Mouse (Mus musculus) A20 (cell line): ENCODE measurements around the gene Dnase1l1.
A peak's percentile ranks its signal among the peaks of the same experiment; 100 is the strongest.

Experiments used
- DNase-seq: peaks from one replicate; pipeline ENCODE4 v3.0.0-alpha.2; 2011; ENCODE audit warnings: low read depth, low spot score

Gene Dnase1l1

DNA sequence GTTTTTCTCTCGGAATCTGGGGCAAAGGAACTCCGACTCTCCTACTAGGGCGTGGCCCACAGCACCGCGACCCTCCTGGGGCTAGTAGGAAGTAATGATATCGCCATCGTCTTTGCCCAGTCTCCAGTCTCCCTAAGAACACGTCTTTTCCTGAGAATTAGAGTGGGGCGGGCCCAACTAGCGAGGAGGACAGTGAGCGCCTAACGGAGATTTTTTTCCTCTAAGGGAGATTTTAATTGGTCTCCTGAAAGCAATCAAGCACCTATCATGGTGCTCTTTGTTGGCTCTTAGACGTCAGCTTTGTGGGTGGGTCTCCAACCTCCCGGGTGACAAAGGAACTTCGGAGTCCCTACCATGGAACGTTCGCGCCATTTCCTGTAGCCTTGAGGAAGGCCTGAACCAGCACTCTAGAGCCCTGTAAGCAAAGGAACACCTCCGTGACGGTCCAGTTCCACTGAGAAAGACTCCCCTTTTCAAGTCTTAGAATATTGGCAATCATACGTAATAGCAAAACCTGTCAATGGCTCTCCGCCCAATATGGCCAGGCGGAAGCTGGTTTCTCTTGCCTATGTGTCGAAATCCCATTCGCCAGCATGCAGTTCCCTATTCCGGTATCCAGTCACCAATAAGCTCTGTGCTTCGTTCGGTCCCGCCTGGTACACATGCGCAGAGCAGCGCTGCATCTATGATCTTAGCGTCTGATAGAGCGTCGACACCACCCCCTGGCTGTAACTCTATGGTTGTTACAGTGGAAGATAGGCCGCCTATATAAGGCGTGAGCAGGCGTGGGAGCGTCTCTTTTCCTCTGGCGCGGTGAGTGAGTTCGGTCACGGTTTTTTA, 11.9 kb downstream of the Dnase1l1 start, which contains the start of gene Rpl10:
Rpl10 (plus strand) TSS at position 751 of the 840 bp plus-strand sequence.
- peak; percentile 95 for DNase-seq

- DNase-seq, result no peak
These were observed 12.4 kb downstream of the Dnase1l1 start for GRCm38 (mm10) chrX:74269736-74270061.

- no peak for DNase-seq
These were observed 24.4 kb downstream of the Dnase1l1 start for GRCm38 (mm10) chrX:74257746-74258145.

DNA sequence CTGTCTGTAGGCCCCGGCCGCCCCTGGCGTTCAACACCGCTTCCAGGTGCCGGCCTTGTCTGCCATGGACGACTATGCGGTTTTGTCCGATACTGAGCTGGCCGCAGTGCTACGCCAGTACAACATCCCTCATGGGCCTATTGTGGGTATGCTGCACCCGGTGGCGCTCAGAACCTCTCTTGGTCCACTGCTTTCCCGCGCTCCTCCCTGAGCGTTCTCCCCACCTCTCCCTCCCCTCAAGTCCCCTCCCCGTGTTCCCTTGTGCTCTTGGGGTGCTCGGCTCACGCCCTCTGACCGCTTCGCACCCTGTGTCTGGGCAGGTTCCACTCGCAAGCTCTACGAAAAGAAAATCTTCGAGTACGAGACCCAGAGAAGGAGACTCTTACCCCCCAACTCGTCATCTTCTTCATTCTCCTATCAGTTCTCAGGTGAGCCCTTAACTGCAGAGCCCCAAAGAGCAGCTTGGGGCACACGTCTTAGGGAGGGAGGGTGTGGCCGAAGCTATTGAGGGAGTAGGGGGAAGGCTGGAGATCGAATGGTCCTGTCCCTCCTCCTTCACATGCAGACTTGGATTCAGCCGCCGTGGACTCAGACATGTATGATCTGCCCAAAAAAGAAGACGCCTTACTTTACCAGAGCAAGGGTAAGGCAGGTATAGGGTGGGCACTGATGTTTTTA, 27.1 kb downstream of the Dnase1l1 start:
- DNase-seq, result no peak

DNA sequence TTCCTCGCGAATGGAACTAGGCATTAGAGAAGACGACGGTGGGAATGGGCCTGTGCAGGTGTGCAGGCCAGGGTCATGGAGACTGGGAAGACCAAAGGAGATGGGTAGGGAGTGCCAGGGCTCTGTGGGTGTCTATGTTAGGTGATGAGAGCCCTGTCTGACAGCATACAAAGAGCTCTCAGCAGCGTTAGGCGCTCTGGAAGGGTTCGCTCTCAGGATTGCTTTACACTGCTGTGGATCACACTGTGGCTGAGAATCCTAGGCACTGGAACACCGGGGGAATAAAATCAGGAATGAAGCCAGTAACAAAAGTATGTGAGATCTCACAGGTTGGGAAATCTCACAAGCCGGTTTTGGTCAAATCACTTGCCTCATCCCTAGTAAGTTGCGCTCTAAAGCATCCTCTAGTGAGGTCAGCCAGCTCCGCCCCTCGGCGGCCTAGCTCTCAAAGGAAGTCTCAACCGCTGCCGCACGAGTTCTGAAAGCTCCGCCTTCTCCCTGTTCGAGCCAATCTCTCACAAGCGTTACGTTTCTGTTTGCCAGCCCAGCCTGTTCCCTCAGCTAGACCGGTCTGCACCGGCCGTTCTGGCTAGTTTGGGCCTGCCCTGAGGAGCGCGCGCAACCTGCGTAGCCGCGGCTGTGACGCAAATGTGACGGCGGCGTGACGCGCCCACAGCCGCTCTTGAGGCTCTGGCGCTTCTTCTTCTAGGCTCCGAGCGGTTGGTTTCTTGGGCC, 27.8 kb downstream of the Dnase1l1 start, which contains the start of gene Emd:
Emd (plus strand) TSS at position 535 of the 735 bp plus-strand sequence.
- peak; percentile 92 for DNase-seq

DNA sequence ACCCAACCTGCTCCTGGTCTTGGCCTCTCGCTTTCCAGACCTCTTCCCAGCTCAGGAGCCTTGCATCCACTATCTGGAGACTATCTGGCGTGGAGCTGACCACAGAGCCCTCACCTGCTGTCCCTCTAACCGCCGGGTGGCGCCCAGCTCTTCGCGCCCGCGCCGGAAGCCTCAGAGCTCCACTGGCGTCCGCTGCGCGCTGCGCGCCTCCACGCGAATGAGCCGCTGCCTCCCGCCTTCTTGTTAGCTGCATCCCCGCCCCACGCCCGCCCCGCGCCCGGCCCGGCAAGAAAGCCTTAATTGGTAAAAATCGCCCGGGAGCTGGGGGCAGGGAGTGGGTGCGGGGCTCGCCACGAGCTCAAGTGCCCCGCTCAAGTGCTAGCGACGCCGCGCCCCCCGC, 32.5 kb downstream of the Dnase1l1 start, which contains the start of gene Flna:
Flna (minus strand) TSS at position 206 of the 400 bp plus-strand sequence.
- DNase-seq, result peak; percentile 64

DNA sequence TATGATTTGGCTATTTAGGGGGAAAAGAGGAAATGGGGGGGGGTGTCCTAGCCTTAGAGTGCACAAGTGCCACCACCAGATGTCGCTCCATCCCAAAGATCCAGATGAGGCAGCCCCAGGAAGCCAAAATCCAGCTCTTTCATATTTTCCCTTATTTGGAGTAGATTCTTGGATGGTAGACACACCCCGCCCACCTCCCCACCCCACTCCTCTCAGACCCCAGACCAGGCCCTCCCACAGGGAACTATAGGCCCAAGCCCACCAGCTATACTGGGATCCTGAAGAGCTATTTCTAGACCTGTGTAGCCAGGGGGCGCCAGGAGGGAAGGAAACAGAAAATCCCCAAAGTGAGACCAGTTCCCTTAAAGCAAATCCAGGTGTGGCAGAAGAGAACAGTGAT, 33.5 kb downstream of the Dnase1l1 start:
- DNase-seq, result peak; percentile 69

DNA sequence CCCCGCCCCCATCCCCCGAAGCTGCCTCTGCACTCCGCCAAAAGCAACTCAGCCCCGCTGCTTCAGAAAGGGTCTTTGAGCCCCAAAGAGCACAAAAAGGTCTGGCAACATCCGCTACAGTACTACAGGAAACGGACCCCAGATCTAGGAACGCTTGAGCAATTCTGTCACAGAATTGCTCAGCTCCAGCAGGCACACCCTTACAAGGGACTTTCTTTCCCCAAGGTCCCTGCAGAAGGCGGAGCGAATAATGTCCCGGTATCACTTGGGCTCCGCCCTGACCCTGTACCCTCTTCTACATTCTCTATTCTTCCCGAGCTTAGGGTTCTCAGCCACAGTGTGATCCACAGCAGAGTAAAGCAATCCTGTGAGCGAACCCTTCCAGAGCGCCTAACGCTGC, 35.4 kb downstream of the Dnase1l1 start:
- DNase-seq, result no peak

DNA sequence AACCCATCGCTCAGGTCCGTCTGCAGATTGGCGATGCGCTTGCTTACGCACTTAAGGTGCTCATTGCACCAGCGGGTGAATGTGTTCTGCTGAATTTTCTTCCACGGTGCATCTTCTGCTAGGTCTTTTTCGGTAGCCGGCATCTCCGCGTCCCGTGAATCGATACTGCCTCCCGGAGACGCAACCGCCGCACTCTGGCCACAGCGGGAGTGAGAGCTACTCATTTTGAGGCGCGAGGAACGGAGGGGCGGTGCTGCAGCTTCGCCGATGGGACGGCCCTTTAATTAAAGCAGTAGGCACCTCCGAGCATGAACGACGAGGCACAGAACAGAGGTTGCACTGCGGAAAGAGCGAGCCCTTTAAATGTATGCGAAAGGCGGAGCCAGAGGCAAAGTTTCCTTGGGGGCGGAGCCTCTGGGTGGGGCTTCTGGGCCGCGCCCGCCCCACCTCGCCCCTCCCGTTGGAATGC, 35.9 kb downstream of the Dnase1l1 start:
- peak; percentile 90 for DNase-seq

DNA sequence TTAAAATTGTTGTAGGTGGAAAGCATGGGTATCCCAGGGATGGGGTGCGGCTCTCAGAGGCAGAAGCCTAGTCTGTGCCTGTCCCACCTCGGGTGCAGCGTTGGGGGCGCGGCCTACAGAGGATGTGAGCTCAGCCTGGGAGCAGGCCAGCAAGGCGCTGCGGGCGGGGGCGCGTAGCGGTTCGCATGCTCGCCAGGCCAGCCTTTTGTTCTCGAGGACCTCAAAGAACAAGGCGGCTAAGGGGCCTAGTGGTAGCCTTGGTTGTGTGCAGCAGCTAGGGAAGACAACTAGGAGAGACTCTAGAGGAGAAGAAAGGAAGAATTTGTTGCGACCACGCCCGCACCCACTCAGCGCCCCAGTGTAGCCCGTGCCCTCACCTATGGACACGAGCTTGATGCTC, 36.5 kb downstream of the Dnase1l1 start:
- peak; percentile 75 for DNase-seq

DNA sequence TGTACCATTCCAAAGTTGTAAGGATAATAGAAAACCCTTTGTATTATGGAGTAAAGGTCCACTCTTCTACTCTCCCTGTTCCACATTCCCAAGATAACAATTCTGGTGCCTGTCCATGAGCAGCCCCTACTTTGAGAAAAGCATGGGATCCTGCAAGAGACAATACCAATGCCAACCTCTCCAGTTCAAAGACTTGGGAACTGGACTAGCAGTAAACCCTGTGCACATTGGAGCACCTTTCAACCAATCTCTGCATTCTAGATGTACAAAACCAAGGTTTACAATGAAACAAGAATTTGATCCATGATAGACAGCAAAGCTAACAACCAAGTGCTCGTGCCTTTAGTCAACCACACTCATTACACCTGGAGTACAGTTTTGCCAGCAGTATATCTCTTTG, 37.0 kb downstream of the Dnase1l1 start:
- no peak for DNase-seq

- no peak for DNase-seq
These were observed 37.5 kb downstream of the Dnase1l1 start for GRCm38 (mm10) chrX:74244614-74245083.

GRCm38 (mm10) chrX:74243807-74244206, 38.3 kb downstream of the Dnase1l1 start:
- peak; percentile 72 for DNase-seq

DNA sequence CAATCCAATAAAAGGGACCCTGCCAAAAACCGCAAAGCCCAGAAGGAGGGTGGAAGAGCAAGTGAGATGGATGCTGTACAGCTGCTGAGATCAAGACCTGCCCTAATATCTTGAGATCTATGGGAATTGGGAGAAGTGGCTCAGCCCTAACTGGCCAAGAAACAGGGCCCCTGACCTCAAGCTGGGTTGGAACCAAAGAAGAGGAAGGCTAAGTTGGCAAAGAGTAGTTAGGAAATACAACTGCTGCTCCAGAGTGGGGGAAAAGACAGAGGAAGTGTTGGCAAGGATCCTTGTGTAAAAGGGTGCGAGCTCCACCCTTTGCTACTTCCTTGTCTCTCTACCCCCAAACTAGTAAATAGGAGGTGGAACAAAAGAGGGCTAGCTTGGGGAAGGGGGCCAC, 38.7 kb downstream of the Dnase1l1 start:
- no peak for DNase-seq

DNA sequence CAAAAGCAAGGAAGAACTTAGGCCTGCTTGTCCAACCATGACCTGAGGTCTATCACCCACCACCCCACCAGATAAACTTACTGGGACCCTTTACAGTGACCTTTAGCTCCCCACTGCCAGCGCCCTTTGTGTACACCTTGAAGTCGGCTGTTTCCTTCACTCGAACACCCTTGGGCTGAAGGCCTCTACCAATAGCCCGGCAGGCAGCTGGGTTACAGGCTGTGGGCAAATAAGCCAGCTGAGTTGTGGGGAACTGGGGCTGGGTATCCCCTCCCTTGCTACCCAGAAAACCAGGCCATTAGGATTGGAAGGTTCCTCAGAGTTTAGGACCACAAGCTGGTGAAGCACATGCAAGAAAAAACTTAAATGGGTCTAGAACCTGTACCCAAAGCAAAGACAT, 41.8 kb downstream of the Dnase1l1 start:
- no peak for DNase-seq

DNA sequence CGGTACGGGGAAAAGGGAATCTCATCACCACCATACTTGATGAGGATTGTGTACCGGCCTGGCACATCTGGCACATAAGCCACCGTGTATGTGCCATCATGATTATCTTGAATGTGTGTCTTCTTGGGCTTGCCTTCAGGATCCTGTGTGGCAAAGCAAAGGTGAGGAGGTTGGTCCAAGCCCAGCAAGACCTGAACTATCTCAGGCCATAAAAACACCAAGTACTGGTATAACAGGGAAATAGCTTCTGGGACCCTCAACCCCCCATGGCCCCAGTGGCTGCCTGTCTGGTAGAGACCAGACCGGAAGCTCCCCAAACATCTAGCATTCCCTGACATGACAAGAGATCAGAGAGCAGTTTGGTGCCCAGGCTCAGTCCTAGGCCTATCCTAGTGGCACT, 48.9 kb downstream of the Dnase1l1 start:
- DNase-seq, result no peak

- no peak for DNase-seq
These were observed 52.1 kb downstream of the Dnase1l1 start for GRCm38 (mm10) chrX:74230038-74230437.
